Mouse (Mus musculus) liver, postnatal 0 days (tissue): Measurements from ENCODE around the gene Rbm20.

Experiments
- CTCF ChIP-seq: sonication (generic); IDR thresholded peaks from 2 replicates; pipeline ENCODE4 v1.5.1; 2016; ENCODE audit warnings: antibody characterized with exemption, low read depth
- EP300 ChIP-seq: IDR thresholded peaks from 2 replicates; pipeline ENCODE4 v1.6.1; 2016; ENCODE audit warnings: antibody characterized with exemption, low read depth, mild to moderate bottlenecking

DNA sequence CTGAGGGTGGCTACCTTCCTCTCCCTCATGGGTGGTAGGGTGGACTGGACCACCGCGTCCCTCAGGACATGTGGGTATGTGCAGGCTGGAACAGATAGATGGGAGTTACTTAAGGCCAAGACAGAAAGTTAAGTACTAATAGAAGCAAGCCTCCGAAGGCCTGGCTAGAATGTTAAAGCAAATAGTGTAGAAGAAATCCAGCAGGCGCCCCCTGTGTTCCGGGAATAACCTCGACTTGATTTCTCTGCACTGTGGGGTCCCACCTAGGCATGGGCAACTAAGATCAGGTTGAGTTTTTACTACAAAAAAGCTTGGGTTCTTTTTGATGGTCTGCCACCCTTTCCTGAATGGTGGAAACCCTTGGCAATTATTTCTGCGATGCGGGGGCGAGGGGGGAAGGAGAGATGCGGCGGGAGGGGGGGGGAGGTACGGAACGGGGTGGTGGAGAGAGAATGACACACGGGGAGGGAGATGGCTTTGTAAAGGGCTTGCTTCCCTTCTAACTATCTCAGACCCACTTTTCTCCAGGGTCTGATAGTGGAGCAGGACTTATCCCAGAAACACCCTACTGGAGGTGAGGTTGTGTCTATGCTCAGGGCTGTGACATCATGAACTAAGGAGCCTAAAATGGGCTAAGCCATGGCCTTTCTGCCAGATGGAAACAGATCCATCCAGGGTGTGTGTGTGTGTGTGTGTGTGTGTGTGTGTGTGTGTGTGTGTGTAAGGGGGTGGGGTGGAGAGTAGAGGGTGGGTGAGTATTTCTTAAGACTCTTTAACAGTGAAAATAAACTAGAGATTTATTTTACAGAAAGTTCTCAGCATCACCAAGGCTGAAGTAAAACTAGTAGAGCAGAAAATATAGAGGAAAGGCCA is 175.0 kb downstream of the Rbm20 start:
- no peak for TF ChIP-seq CTCF
- no peak for TF ChIP-seq EP300
